Mouse (Mus musculus) midbrain, embryonic 16.5 days (tissue): ENCODE results near the gene Cilp. TPM values are rescaled to one million over a fixed set of nuclear protein-coding genes. Genes with fewer than 3 reads are reported as not detected.

Source experiments
- ATAC-seq: fragments of 200-750 bp; cut with Nextera tagmentation; 2 replicates; pipeline ENCODE4 v1.8.0; 2017; ENCODE audit warnings: moderate TSS enrichment
- H3K27ac ChIP-seq: fragments of 300-500 bp; sonication (generic); 2 replicates; pipeline ENCODE4 v1.5.1; 2014; ENCODE audit warnings: mild to moderate bottlenecking, low read length, mixed read lengths
- H3K27me3 ChIP-seq: fragments of 300-500 bp; sonication (generic); 2 replicates; pipeline ENCODE4 v1.6.1; 2014; ENCODE audit warnings: low read depth, low read length, mixed read lengths; ENCODE audit not compliant: control insufficient read depth, insufficient read depth
- H3K36me3 ChIP-seq: fragments of 300-500 bp; sonication (generic); 2 replicates; pipeline ENCODE4 v1.6.1; 2014; ENCODE audit warnings: mild to moderate bottlenecking, low read length, moderate library complexity, mixed read lengths; ENCODE audit not compliant: control insufficient read depth, insufficient read depth
- H3K4me1 ChIP-seq: fragments of 300-500 bp; sonication (generic); 2 replicates; pipeline ENCODE4 v1.6.1; 2014; ENCODE audit warnings: mild to moderate bottlenecking, low read length, mixed read lengths; ENCODE audit not compliant: control insufficient read depth, insufficient read depth
- H3K4me2 ChIP-seq: fragments of 300-500 bp; sonication (generic); 2 replicates; pipeline ENCODE4 v1.6.1; 2014; ENCODE audit warnings: mild to moderate bottlenecking, low read length, mixed read lengths
- H3K4me3 ChIP-seq: fragments of 300-500 bp; sonication (generic); 2 replicates; pipeline ENCODE4 v1.5.1; 2014; ENCODE audit warnings: low read depth, mild to moderate bottlenecking, low read length, moderate library complexity, mixed read lengths
- H3K9ac ChIP-seq: fragments of 300-500 bp; sonication (generic); 2 replicates; pipeline ENCODE4 v1.6.1; 2014; ENCODE audit warnings: low read depth, low read length, mixed read lengths
- H3K9me3 ChIP-seq: fragments of 300-500 bp; sonication (generic); replicated peaks from 2 replicates; pipeline ENCODE4 v1.6.1; 2014; ENCODE audit warnings: mild to moderate bottlenecking, low read length, mixed read lengths; ENCODE audit not compliant: control insufficient read depth, poor library complexity, severe bottlenecking
- WGBS: fragments of 180-500 bp; shearing (Covaris S2); extraction: QIAGEN DNeasy Blood & Tissue Kit; methylation state at CpG from one replicate; pipeline ENCODE4 v1.1.7; 2014; 5-methylcytosine and 5-hydroxymethylcytosine counted together
- polyA plus RNA-seq: library from polyadenylated mRNA; unstranded; fragments of >200 nt; fragmentation: Nextera tagmentation; extraction: Ambion mirVana; gene quantifications from 2 replicates; pipeline ENCODE4 v1.2.1, GENCODE M21; 2015

Cilp gene
- polyA plus RNA-seq, 1 experiment from 2014 or later: 0.29 TPM

DNA sequence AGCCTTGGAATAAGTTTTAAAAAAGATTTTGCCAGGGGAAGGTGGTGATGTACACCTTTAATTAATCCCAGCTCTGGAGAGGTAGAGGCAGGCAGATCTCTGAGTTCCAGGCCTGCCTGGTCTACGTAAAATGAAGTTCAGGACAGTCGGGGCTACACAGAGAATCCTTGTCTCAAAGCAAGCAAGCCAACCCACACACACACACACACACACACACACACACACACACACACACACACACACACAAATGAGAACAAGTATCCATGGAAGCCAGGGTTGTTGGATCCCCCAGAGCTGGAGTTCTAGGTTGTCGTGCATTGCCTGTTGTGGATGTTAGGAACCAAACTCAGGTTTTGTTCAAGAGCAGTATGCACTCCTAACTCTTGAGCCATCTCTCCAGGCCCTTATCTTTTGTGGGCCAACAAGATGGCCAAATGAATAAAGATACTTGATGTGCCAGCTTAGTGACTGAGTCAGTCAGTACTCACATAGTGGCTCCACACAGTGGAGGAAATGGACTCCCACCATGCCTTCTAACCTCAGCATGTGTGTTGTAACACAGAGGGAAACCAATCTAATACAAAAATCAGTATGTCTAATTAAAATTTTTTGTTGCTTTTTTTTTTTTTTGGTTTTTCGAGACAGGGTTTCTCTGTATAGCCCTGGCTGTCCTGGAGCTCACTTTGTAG lies 47.8 kb downstream of the Cilp start:
- WGBS: 98% methylated on average over 4 of the region's 4 CpGs
- H3K4me2 ChIP-seq: no peak overlapping the region
- no peaks in the 10 kb centered on the region for H3K27me3 ChIP-seq
- H3K9ac ChIP-seq: no peak overlapping the region
- H3K27ac ChIP-seq: no peak overlapping the region
- no peak for ATAC-seq
- H3K4me3 ChIP-seq: no peak overlapping the region
- no peaks in the 10 kb centered on the region for H3K4me1 ChIP-seq
- H3K9me3 ChIP-seq: no peaks in the 10 kb centered on the region
- H3K36me3 ChIP-seq: peaks cover 34% of the 10 kb centered on the region

DNA sequence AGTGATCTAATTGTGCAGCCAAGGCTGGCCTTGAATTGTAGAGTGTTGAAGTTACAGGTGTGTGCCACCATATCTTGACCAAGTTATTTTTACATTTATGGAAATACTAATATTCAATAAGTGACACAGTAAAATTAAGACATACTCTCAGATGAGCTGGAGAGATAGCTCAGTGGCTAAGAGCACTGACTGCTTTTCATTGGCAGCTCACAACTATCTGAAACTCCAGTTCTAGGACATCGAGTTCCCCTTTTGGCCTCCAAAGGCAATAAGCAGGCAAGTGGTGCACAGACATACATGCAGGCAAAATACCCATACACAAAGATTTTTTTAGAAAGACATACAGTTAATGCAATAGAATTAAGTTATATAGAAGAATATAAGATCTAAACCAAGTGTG lies 48.9 kb downstream of the Cilp start:
- Histone ChIP-seq H3K4me3 (no peak overlapping the region), H3K9me3 (no peaks in the 10 kb centered on the region), H3K4me2 (no peak overlapping the region), H3K9ac (no peak overlapping the region), H3K4me1 (no peaks in the 10 kb centered on the region), H3K27me3 (no peaks in the 10 kb centered on the region), H3K36me3 (peaks cover 29% of the 10 kb centered on the region), H3K27ac (no peak overlapping the region)
- WGBS: 94% methylated on average over 1 of the region's 1 CpGs
- ATAC-seq: no peak

DNA sequence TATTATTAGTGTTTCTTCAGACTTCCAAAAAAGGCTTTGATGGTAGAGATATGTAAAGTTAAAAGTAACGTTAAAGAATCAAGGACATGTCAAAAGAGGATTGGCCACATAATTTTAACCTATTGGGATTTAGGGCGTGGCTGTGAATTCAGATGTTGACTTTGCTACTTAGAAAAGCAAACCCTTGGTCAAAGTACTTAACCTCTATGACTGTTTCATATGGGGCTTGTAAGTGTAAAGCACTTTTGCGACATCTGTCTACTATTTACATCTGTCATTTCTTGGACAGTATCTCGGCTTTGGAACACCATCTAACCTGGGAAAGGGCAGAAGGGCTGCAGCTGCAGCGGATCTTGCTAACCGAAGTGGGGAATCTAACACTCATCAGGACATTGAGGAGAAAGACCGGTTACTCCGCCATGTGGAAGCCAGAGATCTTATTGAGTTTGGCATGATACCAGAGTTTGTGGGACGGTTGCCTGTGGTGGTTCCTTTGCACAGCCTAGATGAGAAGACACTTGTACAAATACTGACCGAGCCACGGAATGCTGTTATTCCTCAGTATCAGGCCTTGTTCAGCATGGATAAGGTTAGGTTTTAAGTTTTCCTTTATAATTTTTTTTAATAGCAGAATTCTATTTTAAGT lies 57.4 kb downstream of the Cilp start:
- 93% methylated on average over 11 of the region's 11 CpGs for WGBS
- peaks cover 37% of the 10 kb centered on the region for H3K36me3 ChIP-seq
- no peaks in the 10 kb centered on the region for H3K4me1 ChIP-seq
- H3K9ac ChIP-seq: no peak overlapping the region
- no peak overlapping the region for H3K4me2 ChIP-seq
- H3K9me3 ChIP-seq: no peaks in the 10 kb centered on the region
- no peak overlapping the region for H3K27ac ChIP-seq
- ATAC-seq: no peak
- no peak overlapping the region for H3K4me3 ChIP-seq
- no peaks in the 10 kb centered on the region for H3K27me3 ChIP-seq

- Histone ChIP-seq H3K27me3 (no peaks in the 10 kb centered on the region), H3K4me3 (no peak overlapping the region), H3K36me3 (peaks cover 29% of the 10 kb centered on the region), H3K9me3 (no peaks in the 10 kb centered on the region), H3K4me2 (no peak overlapping the region), H3K27ac (no peak overlapping the region), H3K9ac (no peak overlapping the region), H3K4me1 (no peaks in the 10 kb centered on the region)
- ATAC-seq: no peak
Observed at GRCm38 (mm10) chr9:65325971-65326370, 61.0 kb downstream of the Cilp start.

- Histone ChIP-seq H3K4me3 (no peak overlapping the region), H3K9ac (no peak overlapping the region), H3K4me1 (no peaks in the 10 kb centered on the region), H3K27ac (no peak overlapping the region), H3K36me3 (peaks cover 21% of the 10 kb centered on the region), H3K9me3 (no peaks in the 10 kb centered on the region), H3K27me3 (no peaks in the 10 kb centered on the region), H3K4me2 (no peak overlapping the region)
- no peak for ATAC-seq
- 97% methylated on average over 2 of the region's 2 CpGs for WGBS
Observed at GRCm38 (mm10) chr9:65327371-65327770, 62.4 kb downstream of the Cilp start.

Other genes with a start within 250 kb of the Cilp start
- 241 and 246 TPM in 2 replicates for gene Hacd3, start 243.5 kb upstream of the Cilp start, polyA plus RNA-seq
- gene Dpp8, start 232.8 kb upstream of the Cilp start, polyA plus RNA-seq: 39.3 and 42.7 TPM in 2 replicates
- gene Igdcc4, start 163.7 kb upstream of the Cilp start, polyA plus RNA-seq: 13.4 and 15.9 TPM in 2 replicates
- 8.7 and 9.1 TPM in 2 replicates for gene Igdcc3, start 124.0 kb upstream of the Cilp start, polyA plus RNA-seq
- 8.5 and 9.0 TPM in 2 replicates for gene Parp16, start 69.8 kb upstream of the Cilp start, polyA plus RNA-seq
- gene Clpx, start 29.1 kb downstream of the Cilp start, polyA plus RNA-seq: 38.0 and 42.2 TPM in 2 replicates
- gene Pdcd7, start 80.9 kb downstream of the Cilp start, polyA plus RNA-seq: 6.5 and 7.2 TPM in 2 replicates
- gene Ubap1l, start 95.9 kb downstream of the Cilp start, polyA plus RNA-seq: 2.1 and 2.7 TPM in 2 replicates
- 0.50 and 0.67 TPM in 2 replicates for gene Kbtbd13, start 126.5 kb downstream of the Cilp start, polyA plus RNA-seq
- 7.1 and 8.4 TPM in 2 replicates for gene Rasl12, start 133.3 kb downstream of the Cilp start, polyA plus RNA-seq
- not detected in 2 replicates for gene Slc51b, start 157.8 kb downstream of the Cilp start, polyA plus RNA-seq
- 23.2 and 25.0 TPM in 2 replicates for gene Mtfmt, start 170.6 kb downstream of the Cilp start, polyA plus RNA-seq
- 111 and 126 TPM in 2 replicates for gene Spg21, start 195.8 kb downstream of the Cilp start, polyA plus RNA-seq